Mouse (Mus musculus) retina, adult 2 months (tissue): ENCODE measurements at regions not wholly inside any gene's neighbourhood (a gene's known extent, or its start where the extent isn't known, plus 50 kb on each side); places are given as distances from the start of the nearest gene placed in this dataset.
"Not testable (repeated sequence)": the region's sequence is repeated elsewhere in the genome, so short reads cannot be mapped to it uniquely, and the experiment has no call there.

Experiments
- DNase-seq: peaks from one replicate; pipeline ENCODE4 v3.0.0-alpha.2; 2012; ENCODE audit warnings: low read depth, low spot score

GRCm38 (mm10) chr3:18743474-18743873 lies 795.3 kb downstream of the Cypt12 start:
- DNase-seq: no peak

- DNase-seq: no peak
Measured at GRCm38 (mm10) chr3:18744216-18744615, 796.0 kb downstream of the Cypt12 start.

GRCm38 (mm10) chr3:18746206-18746605 lies 798.0 kb downstream of the Cypt12 start:
- DNase-seq: no peak

GRCm38 (mm10) chr3:18746898-18747297 lies 798.7 kb downstream of the Cypt12 start:
- DNase-seq: no peak

- DNase-seq: no peak
Measured at GRCm38 (mm10) chr3:18751660-18752259, 803.5 kb downstream of the Cypt12 start.

- DNase-seq: no peak
Measured at GRCm38 (mm10) chr3:18764301-18765078, 816.3 kb downstream of the Cypt12 start.

GRCm38 (mm10) chr3:18778481-18778880 lies 830.3 kb downstream of the Cypt12 start:
- DNase-seq: no peak

GRCm38 (mm10) chr3:18787531-18788176 lies 839.4 kb downstream of the Cypt12 start:
- no peak for DNase-seq

- no peak for DNase-seq
Measured at GRCm38 (mm10) chr3:18802794-18803193, 825.7 kb downstream of the 1700064H15Rik start.

- DNase-seq: not testable (repeated sequence)
Measured at GRCm38 (mm10) chr3:18828788-18829320, 799.6 kb downstream of the 1700064H15Rik start.

GRCm38 (mm10) chr3:18868117-18868739 lies 760.2 kb downstream of the 1700064H15Rik start:
- no peak for DNase-seq

GRCm38 (mm10) chr3:18868758-18869157 lies 759.7 kb downstream of the 1700064H15Rik start:
- DNase-seq: no peak

- DNase-seq: no peak
Measured at GRCm38 (mm10) chr3:18877060-18877459, 751.4 kb downstream of the 1700064H15Rik start.

GRCm38 (mm10) chr3:18877572-18877971 lies 750.9 kb downstream of the 1700064H15Rik start:
- DNase-seq: no peak

GRCm38 (mm10) chr3:18881186-18881585 lies 747.3 kb downstream of the 1700064H15Rik start:
- no peak for DNase-seq

GRCm38 (mm10) chr3:18892813-18893212 lies 735.7 kb downstream of the 1700064H15Rik start:
- DNase-seq: no peak

GRCm38 (mm10) chr3:18905769-18906168 lies 722.7 kb downstream of the 1700064H15Rik start:
- DNase-seq: no peak

GRCm38 (mm10) chr3:18906210-18906609 lies 722.3 kb downstream of the 1700064H15Rik start:
- no peak for DNase-seq

GRCm38 (mm10) chr3:18908737-18909136 lies 719.7 kb downstream of the 1700064H15Rik start:
- no peak for DNase-seq

GRCm38 (mm10) chr3:18928401-18929104 lies 699.9 kb downstream of the 1700064H15Rik start:
- DNase-seq: no peak

GRCm38 (mm10) chr3:18929105-18929492 lies 699.4 kb downstream of the 1700064H15Rik start:
- no peak for DNase-seq
